ENCODE assay signal across 25 mouse cellular contexts in genomic region chr4:98009966-98010365, GRCm38 (mm10).
A peak's percentile ranks its signal among the peaks of the same experiment; 100 is the strongest.
DNase-seq lines count a peak whose midpoint lies in the region; ATAC-seq and TF ChIP-seq lines count a peak whose summit lies in the region.
"Had no signal": no experiment of that assay in that cellular context is flagged by ENCODE, and none has a peak within 500 bp of the region (broad histone marks: within the 10 kb centered on the region; RNA-seq: fewer than 3 reads in every experiment).

No protein-coding gene starts in this region.

- 84% methylated on average over 2 of the region's 2 CpGs for WGBS in forebrain, embryonic 14.5 days
- WGBS in forebrain, embryonic 13.5 days: 84% methylated on average over 2 of the region's 2 CpGs
- WGBS in heart, adult 2 months: 82% methylated on average over 2 of the region's 2 CpGs
- WGBS in hindbrain, embryonic 13.5 days: 84% methylated on average over 2 of the region's 2 CpGs
- 81% methylated on average over 2 of the region's 2 CpGs for WGBS in hindbrain, embryonic 12.5 days
- 81% methylated on average over 2 of the region's 2 CpGs for WGBS in neural tube, embryonic 13.5 days

- no peak for TF ChIP-seq POLR2A in heart, adult 2 months (IDR thresholded peaks at IDR 0.05; ENCODE audit: insufficient read depth, low read depth, low read length)

- intact Hi-C loops in heart, adult 2 months (cut with DNase I): loop anchor here (5.0 to 10.0 kb wide), 2 partner anchors 37 to 445 kb away; no protein-coding TSS in a partner anchor
- intact Hi-C loops in heart, postnatal 25 days (cut with DNase I): loop anchor here (5.0 to 10.0 kb wide), 3 partner anchors 82 to 445 kb away; no protein-coding TSS in a partner anchor

- H3K9me3 ChIP-seq in forebrain, embryonic 14.5 days (replicated peaks; ENCODE audit: control insufficient read depth, low read length): no peaks in the 10 kb centered on the region
- H3K9me3 ChIP-seq in forebrain, embryonic 13.5 days (replicated peaks): no peaks in the 10 kb centered on the region
- H3K9me3 ChIP-seq in hindbrain, embryonic 13.5 days: no peaks in the 10 kb centered on the region
- no peaks in the 10 kb centered on the region for H3K9me3 ChIP-seq in hindbrain, embryonic 12.5 days (replicated peaks)
- H3K9me3 ChIP-seq in neural tube, embryonic 13.5 days: no peaks in the 10 kb centered on the region
- H3K9me3 ChIP-seq: embryonic facial prominence, embryonic 12.5 days; limb, embryonic 10.5 days; limb, embryonic 15.5 days; liver, embryonic 13.5 days had no signal

- H3K79me2 ChIP-seq in heart, adult 2 months (replicated peaks; ENCODE audit: control insufficient read depth, insufficient read depth, low read length): peaks cover 9% of the 10 kb centered on the region

- no peak overlapping the region for H3K9ac ChIP-seq in forebrain, embryonic 14.5 days (ENCODE audit: low read length)
- H3K9ac ChIP-seq in forebrain, embryonic 13.5 days: no peak overlapping the region
- H3K9ac ChIP-seq in heart, adult 2 months (ENCODE audit: low read depth, low read length): no peak overlapping the region
- H3K9ac ChIP-seq in hindbrain, embryonic 13.5 days: no peak overlapping the region
- H3K9ac ChIP-seq in hindbrain, embryonic 12.5 days: no peak overlapping the region
- no peak overlapping the region for H3K9ac ChIP-seq in neural tube, embryonic 13.5 days
- H3K9ac ChIP-seq: embryonic facial prominence, embryonic 12.5 days; limb, embryonic 15.5 days; liver, embryonic 13.5 days had no signal

- TF ChIP-seq CTCF in heart, adult 2 months (IDR thresholded peaks at IDR 0.05): no peak

- no peak for DNase-seq in forebrain, embryonic 14.5 days (ENCODE audit: low spot score)
- DNase-seq in heart, adult 2 months: no peak
- DNase-seq in heart, postnatal 25 days (ENCODE audit: low spot score): no peak
- no peak for DNase-seq in neural tube, embryonic 10.5 days (ENCODE audit: extremely low spot score, low spot score)
- DNase-seq: adrenal gland, adult 8-10 months; cerebellum, adult 9-10 months; embryo, embryonic 11 days; kidney, adult 8-10 months; kidney, postnatal 4 days; liver, embryonic 13.5 days; lung, adult 2 months; lung, postnatal 10 days; midbrain, embryonic 14.5 days; right cerebral cortex, postnatal 4 days; thymus, adult 2 months; thymus, postnatal 36 days had no signal

- TF ChIP-seq EP300 in heart, adult 2 months (IDR thresholded peaks at IDR 0.05; ENCODE audit: insufficient read depth, low read depth, low read length): no peak

- ATAC-seq in forebrain, embryonic 14.5 days: no peak
- ATAC-seq in forebrain, embryonic 13.5 days: no peak
- no peak for ATAC-seq in hindbrain, embryonic 13.5 days (ENCODE audit: low FRiP score)
- no peak for ATAC-seq in hindbrain, embryonic 12.5 days (ENCODE audit: low FRiP score)
- ATAC-seq in neural tube, embryonic 13.5 days (ENCODE audit: low read depth): no peak; the same call in 1 of the 2 replicates
- ATAC-seq: intestine, embryonic 16.5 days had no signal

- no peak overlapping the region for H3K4me2 ChIP-seq in forebrain, embryonic 14.5 days (ENCODE audit: low read length)
- no peak overlapping the region for H3K4me2 ChIP-seq in forebrain, embryonic 13.5 days
- no peak overlapping the region for H3K4me2 ChIP-seq in hindbrain, embryonic 13.5 days
- no peak overlapping the region for H3K4me2 ChIP-seq in hindbrain, embryonic 12.5 days (replicated peaks)
- H3K4me2 ChIP-seq in neural tube, embryonic 13.5 days: no peak overlapping the region
- H3K4me2 ChIP-seq: embryonic facial prominence, embryonic 12.5 days; limb, embryonic 15.5 days; liver, embryonic 13.5 days had no signal

- H3K27me3 ChIP-seq in forebrain, embryonic 14.5 days (replicated peaks; ENCODE audit: control insufficient read depth, insufficient read depth, low read length): no peaks in the 10 kb centered on the region
- H3K27me3 ChIP-seq in forebrain, embryonic 13.5 days: no peaks in the 10 kb centered on the region
- H3K27me3 ChIP-seq in heart, adult 2 months (ENCODE audit: control insufficient read depth, insufficient read depth, low read length): no peaks in the 10 kb centered on the region
- H3K27me3 ChIP-seq in hindbrain, embryonic 13.5 days: no peaks in the 10 kb centered on the region
- no peaks in the 10 kb centered on the region for H3K27me3 ChIP-seq in hindbrain, embryonic 12.5 days
- no peaks in the 10 kb centered on the region for H3K27me3 ChIP-seq in neural tube, embryonic 13.5 days
- H3K27me3 ChIP-seq: embryonic facial prominence, embryonic 12.5 days; limb, embryonic 15.5 days; liver, embryonic 13.5 days had no signal

- 0 out of 2 replicates have a peak overlapping the region, but pooled peaks have one; percentile 18 for H3K27ac ChIP-seq in forebrain, embryonic 14.5 days (ENCODE audit: low read depth, low read length)
- no peak overlapping the region for H3K27ac ChIP-seq in forebrain, embryonic 13.5 days
- H3K27ac ChIP-seq in heart, adult 2 months: peak overlapping the region; percentile 45
- H3K27ac ChIP-seq in hindbrain, embryonic 13.5 days: peak overlapping the region; percentile 45
- H3K27ac ChIP-seq in hindbrain, embryonic 12.5 days: no peak overlapping the region
- peak overlapping the region; percentile 78 for H3K27ac ChIP-seq in neural tube, embryonic 13.5 days (replicated peaks)
- H3K27ac ChIP-seq: embryonic facial prominence, embryonic 12.5 days; kidney, postnatal 0 days; limb, embryonic 10.5 days; limb, embryonic 15.5 days; liver, embryonic 13.5 days had no signal

- no peak overlapping the region for H3K4me3 ChIP-seq in forebrain, embryonic 14.5 days (ENCODE audit: low read depth, low read length)
- H3K4me3 ChIP-seq in forebrain, embryonic 13.5 days: no peak overlapping the region
- H3K4me3 ChIP-seq in heart, adult 2 months: no peak overlapping the region
- no peak overlapping the region for H3K4me3 ChIP-seq in hindbrain, embryonic 13.5 days
- H3K4me3 ChIP-seq in hindbrain, embryonic 12.5 days: no peak overlapping the region
- H3K4me3 ChIP-seq in neural tube, embryonic 13.5 days: no peak overlapping the region
- H3K4me3 ChIP-seq: embryonic facial prominence, embryonic 12.5 days; limb, embryonic 10.5 days; limb, embryonic 15.5 days; liver, embryonic 13.5 days had no signal

- peaks cover 18% of the 10 kb centered on the region for H3K4me1 ChIP-seq in forebrain, embryonic 14.5 days (ENCODE audit: control insufficient read depth, insufficient read depth, low read length)
- peaks cover 34% of the 10 kb centered on the region for H3K4me1 ChIP-seq in forebrain, embryonic 13.5 days
- H3K4me1 ChIP-seq in heart, adult 2 months (ENCODE audit: control insufficient read depth, insufficient read depth, low read length): peaks cover 16% of the 10 kb centered on the region
- peaks cover 29% of the 10 kb centered on the region for H3K4me1 ChIP-seq in hindbrain, embryonic 13.5 days (replicated peaks)
- peaks cover 5% of the 10 kb centered on the region; the same call in 1 of the 2 replicates for H3K4me1 ChIP-seq in hindbrain, embryonic 12.5 days
- H3K4me1 ChIP-seq in neural tube, embryonic 13.5 days (replicated peaks): peaks cover 53% of the 10 kb centered on the region
- H3K4me1 ChIP-seq: liver, embryonic 13.5 days had no signal

- peaks cover 10% of the 10 kb centered on the region for H3K36me3 ChIP-seq in forebrain, embryonic 14.5 days (ENCODE audit: control insufficient read depth, insufficient read depth, low read length)
- peaks cover 17% of the 10 kb centered on the region for H3K36me3 ChIP-seq in forebrain, embryonic 13.5 days (ENCODE audit: poor library complexity, severe bottlenecking)
- H3K36me3 ChIP-seq in heart, adult 2 months (ENCODE audit: control insufficient read depth, insufficient read depth, low read length): peaks cover 15% of the 10 kb centered on the region
- 0 out of 2 replicates have a peak, but pooled peaks cover 2% of the 10 kb centered on the region for H3K36me3 ChIP-seq in hindbrain, embryonic 13.5 days
- H3K36me3 ChIP-seq in hindbrain, embryonic 12.5 days: peaks cover 9% of the 10 kb centered on the region; the same call in 1 of the 2 replicates
- H3K36me3 ChIP-seq in neural tube, embryonic 13.5 days: peaks cover 9% of the 10 kb centered on the region
- H3K36me3 ChIP-seq: embryonic facial prominence, embryonic 12.5 days; liver, embryonic 13.5 days had no signal

Comparison
In these comparisons a context has a peak if more than half of its experiments do, and no peak if none do; other contexts are left out.
1. H3K27ac ChIP-seq: peak in forebrain, embryonic 14.5 days (single experiment), heart, adult 2 months (single experiment), hindbrain, embryonic 13.5 days (single experiment) and neural tube, embryonic 13.5 days (single experiment); none in forebrain, embryonic 13.5 days (single experiment) and hindbrain, embryonic 12.5 days (single experiment).